Mouse (Mus musculus): ENCODE measurements around the gene Slc5a8. TPM values are rescaled to one million over a fixed set of nuclear protein-coding genes. Genes with fewer than 3 reads are reported as not detected.
A peak's percentile ranks its signal among the peaks of the same experiment; 100 is the strongest.

Gene Slc5a8
- total RNA-seq (2021): under 1 TPM; 0.09 to 0.16 TPM
- long read RNA-seq: 0 reads

DNA sequence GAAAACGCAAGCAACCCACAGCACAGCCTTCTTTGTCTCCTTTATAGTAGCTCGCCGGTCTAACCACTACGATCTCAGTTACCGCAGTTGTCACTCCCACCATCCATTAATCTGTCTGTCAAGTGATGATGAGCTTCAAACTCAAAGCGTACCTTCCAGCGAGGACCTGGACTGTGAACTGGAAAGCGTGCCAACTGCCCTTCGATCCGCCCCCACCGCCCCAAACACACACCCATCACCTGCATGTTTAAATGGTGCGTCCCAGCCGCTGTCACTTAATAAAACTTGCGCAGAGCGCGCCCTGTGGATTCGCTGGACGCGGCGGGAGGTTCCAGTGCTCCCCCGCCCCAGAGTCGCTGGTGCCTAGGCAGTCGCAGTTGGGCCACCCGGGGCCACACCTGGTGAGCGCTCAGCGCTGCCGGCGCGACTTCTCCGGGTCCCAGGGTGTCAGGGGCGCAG is at the start of gene Slc5a8:
TSS of gene Slc5a8 (plus strand) at position 361 of the 459 bp plus-strand sequence.
- DNase-seq (ENCODE audit: low spot score in 2 of 2): peak in 1 of 2 experiments; percentile 10

DNA sequence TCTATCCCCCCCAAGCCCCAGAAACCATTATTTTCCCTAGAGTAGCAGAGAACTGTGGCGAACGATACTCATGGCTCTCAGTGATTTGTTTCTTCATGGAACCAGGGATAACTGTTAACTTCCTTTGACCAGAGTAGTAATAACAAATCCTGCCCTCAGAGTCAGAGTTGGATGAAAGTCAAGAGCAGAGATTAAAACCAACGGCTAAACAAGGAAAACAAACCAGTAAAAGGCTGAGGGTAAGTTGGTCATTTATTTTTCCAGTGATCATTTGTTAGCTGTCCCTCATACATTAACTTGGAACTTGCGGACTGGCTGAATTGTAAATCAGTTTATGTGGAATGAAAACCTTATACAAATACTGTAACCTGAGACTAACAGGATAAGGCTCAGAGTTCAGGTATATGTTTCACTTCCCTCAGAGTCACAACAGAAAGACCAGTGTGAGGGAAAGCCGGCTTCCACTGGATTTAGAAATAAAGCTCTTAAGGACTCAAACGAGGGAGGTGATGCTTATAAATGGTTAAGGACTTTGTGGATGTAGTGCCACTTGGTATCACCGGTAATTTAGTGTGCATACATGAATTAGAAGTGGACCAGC is 36.8 kb upstream of the Slc5a8 start:
- no peak for DNase-seq (ENCODE audit: low spot score in 2 of 2)

DNA sequence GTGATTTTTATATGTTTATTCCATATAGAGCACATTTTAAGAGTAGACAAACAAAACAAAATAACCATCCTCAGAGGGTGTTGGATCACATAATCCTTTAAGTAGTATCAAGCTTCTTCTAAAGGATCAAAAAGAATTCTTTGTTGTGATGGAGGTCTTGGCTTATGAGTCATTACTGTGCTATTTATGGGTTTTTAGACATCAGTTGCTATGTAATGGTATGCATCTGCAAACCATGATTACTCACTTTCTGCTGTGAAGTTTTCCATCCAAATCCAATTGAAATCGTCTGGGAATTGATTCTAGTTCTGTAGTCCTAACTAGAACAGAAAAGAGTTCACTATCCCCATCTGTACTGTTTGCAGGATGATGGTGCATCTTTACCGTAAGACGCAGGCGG is 35.8 kb upstream of the Slc5a8 start:
- no peak for DNase-seq (ENCODE audit: low spot score in 2 of 2)

DNA sequence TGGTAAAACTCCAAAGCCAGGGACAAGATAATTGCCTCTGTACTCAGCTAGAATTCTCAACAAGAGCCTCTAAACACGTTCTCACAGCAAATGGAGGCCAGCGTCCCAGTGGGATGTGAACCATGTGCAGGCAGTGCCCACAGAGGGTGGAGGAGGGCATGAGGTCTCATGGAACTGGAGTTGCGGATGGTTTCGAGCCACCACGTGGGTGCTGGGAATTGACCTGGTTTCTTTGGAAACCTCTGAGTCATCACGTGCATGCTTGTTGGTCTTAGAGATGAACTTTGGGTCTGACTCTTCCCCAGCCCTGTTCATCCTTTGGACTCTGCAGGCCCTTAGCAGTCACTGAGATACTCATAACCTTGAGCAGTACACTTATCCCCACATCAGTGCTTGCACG is 32.5 kb upstream of the Slc5a8 start:
- DNase-seq (ENCODE audit: low spot score in 2 of 2): no peak

DNA sequence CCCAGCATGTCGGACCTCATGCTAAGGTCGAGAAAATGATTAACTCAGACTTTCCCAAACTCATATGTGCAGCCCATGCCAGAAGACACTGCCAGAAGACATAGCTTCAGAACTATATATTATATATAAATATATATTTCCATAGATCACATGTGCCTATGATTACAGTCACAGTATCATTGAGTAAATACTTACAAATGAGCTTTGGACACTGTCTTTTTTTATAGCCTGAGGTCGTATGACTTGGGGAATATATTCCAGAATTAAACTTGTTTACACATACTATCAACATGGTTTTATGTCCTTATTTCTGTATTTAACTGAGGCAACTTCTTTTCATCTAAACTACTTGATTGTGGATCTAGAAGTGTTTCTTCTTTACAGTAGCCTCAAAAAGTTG is 24.9 kb upstream of the Slc5a8 start:
- no peak for DNase-seq (ENCODE audit: low spot score in 2 of 2)

DNA sequence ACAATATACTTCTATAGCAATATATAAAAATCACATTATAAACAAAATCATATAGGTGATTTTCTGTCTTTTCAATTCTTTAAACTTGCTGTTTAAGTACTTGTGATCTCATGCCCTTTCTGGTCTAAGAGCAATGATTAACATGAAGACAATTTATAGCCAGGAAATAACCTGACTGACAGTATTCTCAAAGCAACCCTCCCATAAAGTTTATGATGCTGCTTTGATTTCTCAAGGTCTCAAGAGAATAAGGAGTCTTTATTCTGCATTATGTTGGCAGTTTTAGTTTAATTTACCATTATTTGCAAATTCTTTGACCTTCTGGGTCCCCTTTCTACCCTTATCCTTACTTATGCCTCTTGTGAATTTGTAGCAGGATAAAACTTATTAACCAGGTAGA is 24.4 kb upstream of the Slc5a8 start:
- DNase-seq (ENCODE audit: low spot score in 2 of 2): no peak

DNA sequence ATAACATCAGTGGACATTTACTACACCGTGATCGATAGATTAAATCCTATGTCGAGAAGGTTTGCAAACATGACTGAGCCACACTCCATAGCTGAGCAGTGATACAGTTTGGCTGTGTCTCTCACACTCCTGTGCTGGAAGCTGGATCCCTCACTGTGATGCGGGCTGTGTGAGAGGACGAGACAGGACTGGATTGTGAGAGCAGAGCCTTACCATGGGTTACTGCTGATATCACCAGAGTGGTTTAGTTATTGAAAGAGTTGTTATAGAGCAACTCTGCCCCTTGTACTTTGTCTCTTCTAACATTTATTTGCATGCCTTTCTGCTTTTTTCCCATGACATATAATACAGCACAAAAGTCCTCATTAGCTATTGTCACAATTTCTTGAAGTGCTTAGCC is 23.5 kb upstream of the Slc5a8 start:
- DNase-seq (ENCODE audit: low spot score in 2 of 2): no peak

DNA sequence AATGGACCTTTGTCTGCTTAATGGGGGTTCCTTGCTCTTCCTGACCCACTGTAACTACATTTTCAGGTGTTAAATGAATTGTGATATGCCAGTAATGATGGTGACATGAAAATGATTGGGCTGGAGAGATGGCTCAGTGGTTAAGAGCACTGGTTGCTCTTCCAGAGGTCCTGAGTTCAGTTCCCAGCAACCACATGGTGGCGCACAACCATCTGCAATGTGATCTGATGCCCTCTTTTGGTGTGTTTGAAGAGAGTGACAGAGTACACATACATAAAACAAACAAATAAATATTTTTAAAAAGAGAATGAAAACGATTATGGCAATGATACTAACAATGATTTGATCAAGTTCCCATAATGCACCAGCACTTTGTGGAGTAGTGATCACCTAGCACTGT is 19.8 kb upstream of the Slc5a8 start:
- DNase-seq (ENCODE audit: low spot score in 2 of 2): no peak

DNA sequence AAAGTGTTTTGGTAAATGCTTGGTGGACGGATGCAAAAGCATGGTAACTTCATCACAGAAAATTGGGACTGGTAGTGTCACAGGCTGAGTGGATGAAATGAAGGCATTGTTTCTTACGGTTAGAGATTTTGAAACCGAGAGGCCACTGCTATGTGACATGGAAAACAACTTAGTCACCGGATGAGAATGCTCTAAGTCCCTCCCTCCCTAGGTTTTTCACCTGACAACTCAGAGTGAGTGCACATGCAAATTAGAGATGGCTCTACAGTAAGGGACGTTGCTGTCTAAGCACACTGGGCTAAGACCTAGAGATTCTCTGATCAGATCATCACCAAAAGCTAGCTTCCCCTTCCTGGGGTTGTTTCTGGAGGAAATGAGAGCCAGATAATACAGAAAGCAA is 10.9 kb upstream of the Slc5a8 start:
- no peak for DNase-seq (ENCODE audit: low spot score in 2 of 2)

DNA sequence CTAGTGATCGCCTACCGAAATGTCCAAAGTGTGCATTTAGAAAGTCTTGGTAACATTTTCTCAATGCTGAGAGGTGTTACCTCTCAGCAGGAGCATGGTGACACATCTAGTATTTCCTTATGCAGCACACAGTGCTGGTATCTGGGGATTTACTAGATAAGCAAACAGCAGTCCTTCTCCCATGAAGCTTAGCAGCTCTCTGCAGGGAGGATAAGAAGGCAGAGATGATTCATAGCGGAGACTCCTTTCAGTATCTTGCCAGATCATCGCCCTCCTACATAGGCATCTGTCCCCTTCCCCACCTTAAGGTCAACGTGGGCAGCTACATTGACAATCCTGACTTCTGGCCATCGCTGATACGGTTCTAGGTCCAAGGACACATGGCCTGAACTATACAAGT is 8.4 kb upstream of the Slc5a8 start:
- no peak for DNase-seq (ENCODE audit: low spot score in 2 of 2)

DNA sequence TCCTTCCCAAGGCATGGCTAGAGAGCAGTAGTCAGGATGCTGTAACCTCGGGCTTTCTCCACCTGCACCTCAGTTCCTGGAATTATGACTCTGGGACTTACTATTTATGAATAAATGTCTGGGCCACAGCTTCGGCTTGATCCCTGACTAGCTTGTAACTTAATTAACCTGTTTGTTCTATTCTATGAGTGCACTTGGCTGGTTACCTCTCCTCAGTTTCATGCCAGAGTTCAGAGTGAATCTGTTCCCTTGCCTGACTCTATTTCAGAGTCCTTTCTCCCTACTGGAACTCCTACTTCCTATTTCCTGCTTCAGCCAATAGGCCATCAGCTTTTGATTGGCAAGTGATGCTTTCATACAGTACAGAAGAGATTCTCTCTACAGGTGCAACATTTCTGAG is 2.1 kb upstream of the Slc5a8 start:
- no peak for DNase-seq (ENCODE audit: low spot score in 2 of 2)

DNA sequence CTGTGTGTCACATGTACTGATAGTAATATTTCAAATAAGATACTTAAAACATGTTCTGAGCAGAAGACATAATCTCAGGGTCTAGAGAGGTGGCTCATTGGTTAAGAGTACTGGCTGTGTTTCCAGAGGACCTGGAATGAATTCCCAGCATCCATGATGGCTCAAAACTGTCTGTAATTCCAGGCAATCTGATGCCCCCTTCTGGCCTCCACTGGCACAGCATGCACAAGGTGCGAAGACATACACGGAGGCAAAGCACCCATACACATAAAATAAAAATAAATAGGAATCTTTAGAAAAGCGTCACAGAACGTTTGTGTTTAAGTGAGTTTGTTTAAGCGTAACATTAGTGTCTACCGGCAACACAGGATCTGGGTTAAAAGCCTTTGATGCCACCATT is 956 bp upstream of the Slc5a8 start:
- no peak for DNase-seq (ENCODE audit: low spot score in 2 of 2)

DNA sequence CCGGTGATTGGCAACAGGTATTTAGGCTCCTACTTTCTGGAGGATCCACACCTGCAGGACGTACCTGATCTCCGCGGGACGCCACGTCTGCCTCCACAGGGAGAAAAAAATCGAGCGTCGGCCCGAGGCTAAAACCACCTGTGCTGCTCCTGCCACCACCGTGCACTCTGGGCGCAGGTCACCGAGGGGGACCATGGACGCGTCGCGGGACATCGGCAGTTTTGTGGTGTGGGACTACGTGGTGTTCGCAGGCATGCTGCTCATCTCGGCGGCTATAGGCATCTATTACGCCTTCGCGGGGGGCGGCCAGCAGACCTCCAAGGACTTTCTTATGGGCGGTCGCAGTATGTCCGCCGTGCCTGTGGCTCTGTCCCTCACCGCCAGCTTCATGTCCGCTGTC is 322 bp downstream of the Slc5a8 start:
- DNase-seq (ENCODE audit: low spot score in 2 of 2): no peak

DNA sequence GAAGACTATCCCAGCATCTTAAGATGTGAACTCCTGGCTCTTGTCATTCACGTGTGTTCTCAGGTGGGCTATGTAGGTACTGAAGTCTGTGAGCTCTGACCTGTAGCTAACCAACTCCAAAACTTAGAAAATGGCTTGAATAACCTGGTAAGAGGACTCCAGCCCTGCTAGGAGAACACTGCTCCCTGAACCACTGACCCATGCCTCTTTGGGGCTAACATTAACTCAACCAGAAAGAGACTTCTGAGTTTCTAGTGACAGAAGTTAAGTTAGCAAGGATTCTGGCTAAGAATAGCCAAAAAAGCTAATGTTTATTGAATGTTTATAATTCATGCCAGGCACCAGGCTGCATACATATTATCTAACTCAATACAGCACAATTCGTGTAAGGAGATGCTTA is 2.6 kb downstream of the Slc5a8 start:
- no peak for DNase-seq (ENCODE audit: low spot score in 2 of 2)

DNA sequence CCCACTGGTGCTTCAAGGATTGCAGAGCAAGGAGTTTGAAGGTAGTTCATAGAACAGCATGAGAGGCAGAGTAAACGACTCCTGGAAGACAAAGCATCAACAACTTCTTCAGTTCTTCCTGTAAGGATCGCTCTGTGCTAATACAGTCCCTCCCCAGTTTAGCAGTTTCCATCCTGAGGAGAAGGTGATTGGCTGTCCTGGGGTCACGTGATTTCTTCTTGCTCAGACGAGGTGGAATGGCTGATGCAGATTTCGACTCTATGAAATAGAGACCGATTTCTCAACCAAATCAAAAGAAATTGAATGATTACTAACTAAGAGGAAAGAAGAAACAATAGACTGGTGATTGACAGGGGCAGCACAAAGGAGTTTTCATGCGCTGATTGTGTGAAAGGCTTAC is 5.6 kb downstream of the Slc5a8 start:
- no peak for DNase-seq (ENCODE audit: low spot score in 2 of 2)

DNA sequence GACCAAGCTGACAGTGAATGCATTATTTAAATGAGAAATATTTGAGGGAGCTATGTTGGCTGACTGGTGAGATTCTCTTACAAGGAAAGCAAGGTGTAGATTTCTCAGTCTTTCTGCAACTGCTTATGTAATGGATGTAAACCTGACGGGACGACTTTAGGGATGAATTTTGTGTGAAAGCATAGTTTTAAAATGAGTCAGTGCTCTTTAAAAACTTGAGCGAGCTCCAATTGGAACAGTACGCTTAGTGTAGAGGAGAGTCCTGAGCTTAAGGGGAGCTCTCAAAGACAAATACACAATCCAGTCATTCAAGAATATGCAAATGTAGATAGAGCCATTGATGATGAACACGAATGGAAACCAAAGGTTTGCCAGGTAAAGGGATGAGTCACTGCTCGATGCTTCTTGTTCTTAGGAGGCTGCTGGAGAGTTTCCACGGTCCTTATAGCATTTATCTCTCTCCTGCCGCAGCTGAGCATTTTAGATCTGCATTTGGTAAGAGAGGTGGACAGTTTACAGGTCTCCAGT is 6.8 kb downstream of the Slc5a8 start:
- DNase-seq (ENCODE audit: low spot score in 2 of 2): no peak

DNA sequence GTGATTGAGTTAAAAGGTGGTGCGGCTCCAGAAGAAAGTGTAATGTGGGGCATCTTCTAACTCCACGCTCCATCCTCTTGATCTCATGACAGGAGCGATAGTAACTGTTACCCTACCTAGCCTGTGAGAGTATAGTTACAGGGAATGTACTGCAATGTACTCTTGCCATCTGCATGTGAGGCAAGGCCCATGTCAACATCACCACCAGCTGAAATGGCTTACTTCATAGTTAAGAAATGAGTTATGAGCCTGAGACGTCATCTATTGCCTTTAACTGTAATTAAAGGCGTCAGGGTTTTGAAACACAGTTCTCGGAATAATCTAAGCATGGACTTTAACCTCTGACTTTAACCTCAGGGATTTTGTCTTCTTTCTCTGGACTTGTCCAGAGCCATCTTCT is 11.2 kb downstream of the Slc5a8 start:
- no peak for DNase-seq (ENCODE audit: low spot score in 2 of 2)

DNA sequence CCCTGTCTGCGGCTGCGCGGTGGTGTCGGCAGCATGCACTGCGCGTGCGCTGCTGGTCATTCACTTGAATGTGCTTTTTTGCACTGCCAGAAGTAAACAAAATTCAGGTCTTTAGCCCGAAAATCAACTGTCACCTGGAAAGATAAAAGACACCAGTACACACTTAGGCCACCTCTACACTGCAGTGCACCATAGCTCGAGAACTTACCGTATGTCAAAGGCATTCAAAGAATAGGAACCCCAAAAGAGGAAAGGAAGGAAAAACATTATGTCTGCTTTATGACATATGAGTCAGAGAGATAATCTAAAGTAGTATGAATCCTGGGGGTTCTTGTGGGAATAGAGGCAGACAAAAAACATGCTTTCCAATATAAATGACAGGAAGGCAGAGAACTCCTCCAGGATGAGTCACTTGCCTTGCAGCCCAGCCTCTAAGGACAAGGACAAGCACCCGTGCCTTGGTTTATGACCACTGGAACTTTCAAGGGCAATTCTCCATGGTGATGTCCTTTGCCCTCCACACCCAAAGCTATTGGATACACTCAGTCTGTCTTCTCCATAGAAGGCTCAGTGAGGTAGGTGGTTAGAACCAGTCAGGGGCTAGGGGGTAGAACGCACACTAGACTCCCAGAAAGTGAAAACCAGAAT is 64.0 kb downstream of the Slc5a8 start:
- DNase-seq (ENCODE audit: low spot score in 2 of 2): no peak

DNA sequence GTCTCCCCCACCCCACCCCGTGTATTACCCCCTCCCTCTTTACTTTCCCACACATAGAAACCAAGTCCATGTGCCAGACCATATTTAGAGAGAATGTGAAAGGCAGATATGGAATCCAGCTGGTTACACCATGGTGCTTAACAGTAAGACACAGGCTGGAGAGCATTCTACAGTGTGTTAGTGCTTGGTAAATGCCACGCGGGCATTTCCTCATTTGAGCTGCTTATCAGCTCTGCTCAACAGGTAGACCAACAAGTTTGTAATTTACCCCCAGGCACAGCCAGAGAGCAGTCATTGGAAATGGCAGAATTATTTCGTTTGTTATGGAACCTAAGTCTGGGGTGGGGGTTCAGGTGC is 64.5 kb downstream of the Slc5a8 start:
- DNase-seq (ENCODE audit: low spot score in 2 of 2): no peak

DNA sequence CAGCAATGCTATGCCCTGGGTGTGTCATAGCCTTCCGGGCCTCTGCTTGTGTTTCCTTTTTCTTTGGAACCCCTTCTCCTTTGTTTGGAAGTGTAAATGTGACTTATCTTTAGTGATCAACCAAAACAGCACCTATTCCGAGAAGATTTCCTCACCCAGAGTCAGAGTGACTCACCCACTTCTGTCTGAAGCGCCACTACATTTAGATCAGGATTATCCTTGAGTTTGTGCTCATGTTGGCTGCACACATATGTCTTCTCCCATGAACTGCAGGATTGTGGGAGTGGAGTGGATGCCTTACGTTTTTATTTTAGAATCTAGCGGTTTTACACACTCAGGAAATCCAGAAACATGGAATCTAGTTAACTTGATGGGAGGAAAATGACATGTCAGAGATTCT is 75.0 kb downstream of the Slc5a8 start:
- no peak for DNase-seq (ENCODE audit: low spot score in 2 of 2)

DNA sequence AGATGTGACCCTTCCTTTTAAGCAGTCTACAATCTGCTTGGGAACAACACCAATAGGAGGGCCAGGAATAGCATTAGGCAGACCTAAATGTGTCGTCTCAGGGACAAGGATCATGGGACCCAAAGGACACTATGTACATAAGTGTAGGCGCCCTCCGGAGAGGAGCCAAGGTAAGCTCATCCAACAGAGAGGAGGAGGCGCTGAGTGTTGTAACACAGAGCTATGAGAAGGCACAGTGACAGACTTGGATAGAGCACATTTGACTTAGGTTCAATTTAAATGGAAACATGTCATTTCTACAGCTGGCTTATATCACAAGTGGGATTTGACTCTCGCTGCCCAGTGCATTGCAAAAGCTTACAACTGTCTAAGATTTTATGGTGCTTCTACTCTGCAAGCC is 82.8 kb downstream of the Slc5a8 start:
- DNase-seq (ENCODE audit: low spot score in 2 of 2): no peak

DNA sequence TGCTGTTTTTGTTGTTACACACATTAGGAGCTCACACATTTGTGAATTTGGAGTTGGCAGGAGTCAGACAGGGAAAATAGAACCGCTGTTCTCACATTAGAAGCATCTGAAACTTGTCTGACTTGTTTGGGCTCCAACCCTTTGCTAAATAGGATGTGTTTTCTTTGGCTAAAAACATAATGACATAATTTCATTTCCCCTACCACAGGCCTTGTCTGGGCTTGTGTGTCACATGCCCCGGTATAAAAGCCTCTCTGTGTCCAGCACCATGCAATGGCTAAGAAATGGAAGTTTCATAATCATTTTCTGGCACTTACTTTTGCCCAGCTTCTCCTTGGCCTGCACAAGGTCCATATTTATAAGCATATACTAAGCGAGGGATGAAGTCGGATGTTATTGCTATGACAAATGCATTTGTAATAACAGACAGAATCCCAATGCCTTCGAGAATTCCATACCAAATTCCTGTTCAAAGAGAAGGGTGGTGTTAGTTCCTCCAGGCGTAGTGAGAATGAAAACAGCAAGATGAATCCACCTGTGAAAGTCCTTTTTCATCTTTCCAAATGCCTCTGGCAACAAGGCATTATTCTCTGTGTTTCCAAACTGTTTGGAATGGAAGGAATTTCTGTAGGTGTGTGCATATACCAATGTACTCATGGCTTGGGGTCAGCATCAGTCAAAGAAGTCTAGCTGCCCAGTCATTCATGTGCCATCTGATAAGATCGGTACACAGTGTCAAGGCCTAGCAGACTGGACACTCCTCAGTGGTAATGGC is 85.3 kb downstream of the Slc5a8 start:
- DNase-seq (ENCODE audit: low spot score in 2 of 2): no peak
